Mouse (Mus musculus) urinary bladder, postnatal 14 days (tissue): ENCODE results near the gene Fnbp1.

Experiments used
- DNase-seq: peaks from one replicate; pipeline ENCODE4 v3.0.0; 2021; ENCODE audit warnings: low spot score

Fnbp1 gene

GRCm38 (mm10) chr2:31024618-31025370 lies 117.0 kb downstream of the Fnbp1 start:
- DNase-seq: peak; percentile 64

GRCm38 (mm10) chr2:31023940-31024339 lies 117.9 kb downstream of the Fnbp1 start:
- DNase-seq: no peak

- DNase-seq: no peak
These were observed 121.6 kb downstream of the Fnbp1 start for GRCm38 (mm10) chr2:31020202-31020601.

GRCm38 (mm10) chr2:31019011-31019410 lies 122.8 kb downstream of the Fnbp1 start:
- DNase-seq: no peak

GRCm38 (mm10) chr2:31018519-31018918 lies 123.3 kb downstream of the Fnbp1 start:
- DNase-seq: no peak

GRCm38 (mm10) chr2:31017625-31018317 lies 124.0 kb downstream of the Fnbp1 start:
- DNase-seq: no peak

- no peak for DNase-seq
These were observed 128.3 kb downstream of the Fnbp1 start for GRCm38 (mm10) chr2:31013371-31014120.

- DNase-seq: no peak
These were observed 134.6 kb downstream of the Fnbp1 start for GRCm38 (mm10) chr2:31007208-31007607.

GRCm38 (mm10) chr2:31006434-31006833 lies 135.4 kb downstream of the Fnbp1 start:
- DNase-seq: no peak

GRCm38 (mm10) chr2:31005453-31005852 lies 136.4 kb downstream of the Fnbp1 start:
- DNase-seq: no peak

- no peak for DNase-seq
These were observed 139.0 kb downstream of the Fnbp1 start for GRCm38 (mm10) chr2:31002857-31003256.

GRCm38 (mm10) chr2:30998443-30999260 lies 143.2 kb downstream of the Fnbp1 start:
- no peak for DNase-seq

- DNase-seq: no peak
These were observed 146.3 kb downstream of the Fnbp1 start for GRCm38 (mm10) chr2:30995432-30995996.

GRCm38 (mm10) chr2:30994853-30995252 lies 147.0 kb downstream of the Fnbp1 start:
- DNase-seq: no peak

GRCm38 (mm10) chr2:30990221-30990620 lies 151.6 kb downstream of the Fnbp1 start:
- no peak for DNase-seq

GRCm38 (mm10) chr2:30985111-30986020 lies 156.4 kb downstream of the Fnbp1 start:
- DNase-seq: peak; percentile 84

- DNase-seq: peak; percentile 14
These were observed 158.8 kb downstream of the Fnbp1 start for GRCm38 (mm10) chr2:30983024-30983423.

GRCm38 (mm10) chr2:30981790-30982513 lies 159.9 kb downstream of the Fnbp1 start, which contains the start of the genes BC005624 and Usp20:
Gene BC005624 (minus strand): TSS chr2:30982201.
Gene Usp20 (plus strand): TSS chr2:30982279.
- peak; percentile 100 for DNase-seq
